Mouse (Mus musculus) lung, postnatal 10 days (tissue): ENCODE measurements around the gene C530025M09Rik.

Experiments used
- DNase-seq: peaks from one replicate; pipeline ENCODE4 v3.0.0; 2021

C530025M09Rik gene

DNA sequence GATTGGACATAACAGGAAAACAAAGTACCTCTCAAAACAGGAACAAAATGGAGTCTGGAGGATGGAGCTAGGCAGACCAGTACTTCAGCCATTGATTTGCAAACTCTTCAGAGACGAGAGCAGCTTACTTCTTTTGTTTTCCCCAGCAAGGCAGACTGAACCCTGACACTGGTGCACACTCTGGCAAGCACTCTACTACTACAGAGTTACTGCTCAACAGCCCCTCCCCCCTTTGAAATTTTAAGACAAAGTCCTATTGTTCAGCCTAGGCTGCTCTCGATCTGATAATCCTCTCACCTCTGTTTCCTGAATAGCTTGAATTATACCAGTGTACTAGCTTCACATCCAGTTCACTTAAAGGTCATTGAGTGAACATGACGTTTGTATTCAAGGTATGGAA is 32.4 kb downstream of the C530025M09Rik start:
- DNase-seq, result no peak
